Mouse (Mus musculus) cerebellum, adult 18-20 months (tissue): ENCODE data around the gene Coq9.
"Not testable (repeated sequence)": the region's sequence is repeated elsewhere in the genome, so short reads cannot be mapped to it uniquely, and the experiment has no call there.

Source experiments
- DNase-seq, 2 experiments: peaks; one replicate each; pipeline ENCODE4 v3.0.0; 2021

Gene Coq9

DNA sequence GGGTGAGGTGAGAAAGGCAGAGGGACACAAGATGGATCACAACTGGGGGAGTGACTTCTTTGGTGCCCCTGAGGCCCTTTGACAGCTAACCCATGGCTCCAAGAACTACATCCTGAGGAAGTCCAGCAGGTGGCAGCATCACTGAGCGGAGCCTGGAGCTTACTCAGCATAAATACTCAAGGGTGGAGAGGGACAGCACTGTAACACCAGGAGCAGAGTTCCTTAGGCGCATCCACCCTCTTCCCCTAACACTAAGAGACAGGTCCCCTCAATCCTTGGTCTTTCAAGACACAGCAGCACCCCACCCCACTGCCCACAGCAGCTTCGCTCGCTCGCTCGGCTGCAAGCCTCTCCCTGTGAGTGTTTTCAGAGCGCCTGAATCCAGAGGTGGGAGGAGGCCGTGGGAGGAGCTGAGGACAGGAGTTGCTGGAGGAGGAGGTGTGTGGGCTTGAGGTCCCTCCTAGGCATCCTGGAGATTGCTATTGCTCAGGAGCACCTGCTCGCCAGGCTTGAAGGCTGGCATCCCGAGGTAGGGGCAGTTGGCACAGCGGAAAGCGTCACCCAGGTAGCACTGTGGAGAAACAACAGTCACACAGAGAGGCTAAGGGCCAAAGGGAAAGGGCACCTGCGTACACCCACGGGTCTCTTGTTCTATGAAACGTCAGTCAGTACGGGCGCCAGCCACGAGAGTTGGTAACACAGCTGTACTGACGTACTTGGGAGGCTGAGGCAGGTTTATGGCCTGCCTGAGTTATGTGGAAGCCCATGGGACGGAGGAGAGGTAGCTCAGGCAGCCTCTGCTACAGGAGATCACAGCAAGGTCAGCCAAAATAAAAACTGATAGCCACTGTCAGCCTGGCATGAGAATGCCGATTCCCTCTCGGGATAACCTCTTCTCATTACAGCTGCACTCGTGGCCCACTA lies 15.2 kb upstream of the Coq9 start:
- peak; percentile 50 to 56 for DNase-seq

DNA sequence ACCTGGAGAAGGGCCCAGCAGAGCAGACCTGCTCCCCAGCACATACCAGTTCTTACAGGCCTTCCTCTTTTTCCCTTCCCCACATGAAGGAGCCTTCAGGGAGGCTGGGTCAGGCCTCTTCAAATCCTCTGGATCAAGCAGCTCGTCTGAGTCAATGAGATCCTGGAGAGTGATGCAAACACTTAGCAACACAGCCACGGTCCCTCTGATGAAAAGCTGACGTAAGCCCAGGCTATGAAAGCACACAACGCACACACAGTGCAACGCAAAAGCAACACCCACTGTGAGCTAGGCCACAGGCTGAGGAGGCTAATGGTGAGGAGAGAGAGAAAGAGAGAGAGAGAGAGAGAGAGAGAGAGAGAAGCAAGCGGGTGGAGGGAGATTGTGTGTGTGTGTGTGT lies 13.0 kb upstream of the Coq9 start:
- no peak for DNase-seq

DNA sequence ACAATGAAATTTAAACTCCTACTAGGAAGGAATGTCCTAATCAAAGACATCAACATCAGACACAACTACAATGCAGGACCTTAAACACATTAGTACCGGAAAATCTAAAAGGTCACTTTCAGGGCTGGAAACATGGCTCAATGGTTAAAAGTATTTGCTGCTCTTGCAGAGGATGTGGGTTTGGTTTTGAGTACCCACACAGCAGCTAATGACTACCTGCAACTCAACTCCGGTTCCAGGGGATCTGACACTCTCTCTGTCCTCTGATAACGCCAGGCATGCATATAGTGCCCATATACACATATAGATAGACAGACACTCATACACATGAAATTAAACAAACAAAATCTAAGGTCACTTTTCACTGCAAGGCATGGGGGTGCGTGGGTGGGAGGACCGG lies 11.9 kb upstream of the Coq9 start:
- no peak for DNase-seq

GRCm38 (mm10) chr8:94828284-94828683 lies 9.8 kb upstream of the Coq9 start:
- no peak for DNase-seq

GRCm38 (mm10) chr8:94833901-94834405 lies 4.2 kb upstream of the Coq9 start:
- DNase-seq: not testable (repeated sequence)

DNA sequence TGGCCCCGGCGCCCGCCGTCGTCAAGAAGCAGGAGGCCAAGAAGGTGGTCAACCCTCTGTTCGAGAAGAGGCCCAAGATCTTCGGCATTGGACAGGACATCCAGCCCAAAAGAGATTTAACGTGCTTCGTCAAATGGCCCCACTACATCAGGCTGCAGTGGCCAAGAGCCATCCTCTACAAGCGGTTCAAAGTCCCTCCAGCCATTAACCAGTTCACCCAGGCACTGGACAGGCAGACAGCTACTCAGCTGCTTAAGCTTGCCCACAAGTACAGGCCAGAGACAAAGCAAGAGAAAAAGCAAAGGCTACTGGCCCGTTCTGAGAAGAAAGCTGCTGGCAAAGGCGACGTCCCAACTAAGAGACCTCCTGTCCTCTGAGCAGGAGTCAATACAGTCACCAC lies 2.4 kb upstream of the Coq9 start:
- not testable (repeated sequence) for DNase-seq

DNA sequence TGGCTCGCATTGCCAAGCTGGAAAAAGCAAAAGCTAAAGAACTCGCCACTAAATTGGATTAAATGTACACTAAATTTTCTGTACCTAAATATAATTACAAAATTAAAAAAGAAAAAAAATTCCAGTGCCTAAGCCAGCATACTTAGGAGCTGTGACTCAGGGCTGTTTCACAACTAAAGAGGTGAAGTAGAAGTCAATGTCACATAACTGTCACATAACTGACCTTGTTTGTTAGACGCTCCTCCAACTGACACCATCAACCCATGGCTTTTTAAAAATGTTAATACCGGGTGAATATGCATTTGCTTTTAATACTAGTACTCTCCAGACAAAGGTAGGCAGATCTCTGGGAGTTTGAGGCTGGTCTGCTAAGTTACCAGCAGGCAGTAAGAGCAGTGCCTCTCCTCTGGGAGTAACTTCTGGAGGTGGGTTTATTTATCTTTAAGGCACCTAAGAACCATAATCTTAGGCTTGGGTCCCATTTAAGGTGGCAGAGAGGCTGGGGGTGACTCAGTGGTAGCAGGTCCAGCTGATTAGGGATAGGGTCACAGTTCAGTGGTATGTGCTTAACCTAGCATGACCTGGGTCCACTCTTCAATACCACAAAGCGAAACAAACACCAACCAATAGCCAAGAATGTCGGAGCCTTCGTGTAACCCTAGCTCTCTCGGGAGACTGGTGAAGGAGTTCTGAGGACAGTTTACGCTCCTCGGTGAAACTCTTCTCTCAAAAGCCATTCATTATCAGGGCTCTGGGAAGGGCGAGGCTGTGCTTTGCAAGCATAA lies 1.5 kb upstream of the Coq9 start:
- no peak for DNase-seq

DNA sequence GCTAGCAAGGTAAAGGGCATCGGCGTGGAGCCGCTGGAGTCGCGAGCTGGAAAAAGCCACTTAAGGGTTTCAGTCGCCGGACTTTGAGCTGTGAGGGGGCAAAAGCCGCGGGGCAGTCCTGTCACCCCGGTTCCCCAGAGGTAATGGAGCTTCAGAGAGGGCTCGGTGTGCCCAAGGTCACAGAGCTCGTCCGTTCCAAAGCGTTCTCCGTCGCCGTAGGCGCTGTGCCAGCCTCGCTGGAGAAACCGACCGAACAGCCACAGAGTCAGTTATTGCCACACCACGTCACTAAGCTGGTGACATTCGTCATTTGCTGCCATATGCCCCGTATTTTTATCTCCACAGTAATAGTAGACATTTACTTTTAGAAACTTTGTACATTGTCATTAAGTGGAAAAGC lies 479 bp downstream of the Coq9 start:
- peak; percentile 78 to 87 for DNase-seq

DNA sequence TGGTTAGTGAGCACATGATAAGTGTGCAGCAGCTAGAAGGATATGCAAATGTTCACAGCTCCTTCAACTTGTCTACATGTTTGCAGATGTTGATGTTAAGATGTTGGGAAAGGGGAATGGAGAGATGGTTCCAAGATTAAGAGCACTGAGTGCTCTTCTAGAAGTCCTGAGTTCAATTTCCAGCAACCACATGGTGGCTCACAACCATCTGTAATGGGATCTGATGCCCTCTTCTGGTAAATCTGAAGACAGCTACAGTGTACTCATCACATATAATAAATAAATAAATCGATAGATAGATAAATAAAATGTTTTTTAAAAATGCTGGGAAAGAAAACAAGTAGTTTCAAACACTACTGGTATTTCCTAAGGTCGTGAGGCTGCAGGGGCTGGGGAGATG lies 3.1 kb downstream of the Coq9 start:
- DNase-seq: no peak

- no peak for DNase-seq
Measured at GRCm38 (mm10) chr8:94850049-94850448, 11.9 kb downstream of the Coq9 start.

DNA sequence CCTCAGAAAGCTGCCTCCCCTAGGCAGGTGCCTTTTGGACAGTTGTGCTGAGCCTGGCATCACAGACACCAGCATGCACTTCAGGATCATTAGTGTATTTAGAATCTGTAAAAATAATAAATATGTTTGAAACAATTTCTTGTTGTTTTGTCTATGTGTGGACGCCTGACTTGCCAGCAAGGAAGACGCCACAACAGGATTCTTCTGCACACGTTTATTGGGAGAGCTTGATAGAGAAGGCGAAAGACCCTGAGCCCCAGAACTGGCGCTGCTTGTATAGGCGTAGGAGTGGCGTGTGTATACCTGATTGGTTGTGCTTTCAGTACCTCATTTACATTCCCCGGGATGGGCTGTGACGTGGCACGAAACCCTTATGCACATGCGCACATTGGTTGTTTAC lies 16.6 kb downstream of the Coq9 start:
- DNase-seq: not testable (repeated sequence)

GRCm38 (mm10) chr8:94857011-94857345 lies 18.9 kb downstream of the Coq9 start:
- no peak for DNase-seq

DNA sequence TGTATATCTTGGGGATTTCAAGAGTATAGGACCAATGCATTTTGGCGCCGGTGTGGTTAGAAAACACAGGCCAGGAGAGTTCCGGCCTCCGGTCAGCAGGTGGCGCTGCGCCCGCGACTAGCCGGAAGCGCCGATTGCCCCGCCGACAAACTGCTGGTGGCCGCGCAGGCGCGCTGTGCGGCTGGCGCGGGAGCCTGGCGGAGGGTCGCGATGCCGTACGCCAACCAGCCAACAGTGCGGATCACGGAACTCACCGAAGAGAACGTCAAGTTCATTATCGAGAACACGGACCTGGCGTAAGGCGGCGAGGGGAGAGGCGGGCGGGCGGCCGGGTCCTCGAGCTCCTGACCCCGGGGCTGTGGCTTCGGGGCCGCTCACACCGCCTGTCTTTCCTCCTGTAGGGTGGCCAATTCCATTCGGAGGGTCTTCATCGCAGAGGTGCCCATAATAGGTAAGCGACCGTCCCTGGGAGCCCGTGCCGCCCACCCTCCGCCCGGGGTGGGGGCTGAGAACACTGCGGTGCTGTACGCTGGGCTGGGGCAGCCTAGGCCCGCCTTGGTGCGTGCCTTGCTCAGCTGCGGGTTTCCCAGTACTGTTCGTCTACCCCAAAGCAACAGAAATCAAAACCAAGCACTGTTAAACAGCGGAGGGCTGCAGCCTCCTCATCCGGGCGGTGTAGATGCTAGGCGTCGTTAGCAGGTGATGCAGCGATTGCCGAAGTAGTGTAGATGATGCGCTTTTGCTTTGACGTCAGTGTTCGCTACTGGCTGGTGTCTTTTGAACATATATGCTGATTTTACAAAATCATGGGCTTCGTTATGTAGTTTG lies 19.4 kb downstream of the Coq9 start, which contains the start of gene Polr2c:
TSS of gene Polr2c (plus strand) at position 105 of the 828 bp plus-strand sequence.
- DNase-seq: peak; percentile 89 to 96

DNA sequence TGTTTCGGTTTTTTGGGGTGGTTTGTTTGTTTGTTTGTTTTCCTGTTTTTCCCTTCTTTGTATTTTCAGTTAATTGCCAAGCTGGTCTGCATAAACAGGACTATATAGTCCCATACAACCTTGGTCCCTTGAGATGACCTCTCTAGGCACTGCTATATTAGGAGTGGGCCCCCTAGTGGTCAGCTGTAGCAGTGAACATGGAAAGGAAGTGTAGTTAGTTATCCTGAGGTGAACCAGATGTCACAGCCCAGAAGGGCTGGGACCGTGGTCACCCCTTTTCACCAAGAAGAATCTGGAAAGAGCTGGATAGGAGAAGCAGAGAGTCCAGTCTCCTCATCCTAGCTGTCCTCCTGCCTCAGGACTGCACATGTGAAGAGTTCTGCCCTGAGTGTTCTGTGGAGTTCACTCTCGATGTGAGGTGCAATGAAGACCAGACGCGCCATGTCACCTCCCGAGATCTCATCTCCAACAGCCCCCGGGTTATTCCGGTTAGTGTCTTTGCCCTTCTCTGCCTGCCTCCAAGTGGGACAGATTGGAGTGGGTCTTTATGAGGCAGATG lies 23.3 kb downstream of the Coq9 start:
- DNase-seq: peak; percentile 55 to 66

DNA sequence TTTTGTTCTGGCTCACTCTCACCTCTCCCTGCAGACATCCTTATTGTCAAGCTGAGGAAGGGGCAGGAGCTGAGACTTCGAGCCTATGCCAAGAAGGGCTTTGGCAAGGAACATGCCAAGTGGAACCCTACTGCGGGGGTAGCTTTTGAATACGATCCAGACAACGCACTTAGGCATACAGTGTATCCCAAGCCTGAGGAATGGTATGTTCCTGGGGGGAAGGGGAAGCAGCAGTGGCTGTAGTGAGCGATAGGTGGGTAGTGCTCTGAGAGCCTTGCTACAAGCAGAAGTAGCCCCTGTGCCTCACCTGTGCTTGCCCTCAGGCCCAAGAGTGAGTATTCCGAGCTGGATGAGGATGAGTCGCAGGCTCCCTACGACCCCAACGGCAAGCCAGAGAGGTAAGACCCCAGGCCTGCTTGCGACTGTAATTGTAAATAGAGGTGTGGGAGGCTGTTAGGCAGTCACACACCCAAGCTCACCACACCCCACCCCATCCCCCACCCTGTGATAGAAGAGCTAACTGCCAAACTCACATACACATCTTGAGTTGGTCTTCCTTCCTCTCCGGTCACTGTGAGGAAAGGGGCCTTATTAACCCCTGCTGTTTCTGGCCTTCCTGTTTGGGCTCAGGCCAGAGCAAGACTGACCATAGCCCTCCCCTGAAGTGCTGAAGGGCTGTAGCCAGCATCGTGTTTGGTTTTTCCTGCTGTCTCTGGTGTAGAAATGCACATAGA lies 24.5 kb downstream of the Coq9 start:
- no peak for DNase-seq

GRCm38 (mm10) chr8:94863897-94864673 lies 26.0 kb downstream of the Coq9 start:
- no peak for DNase-seq

GRCm38 (mm10) chr8:94865292-94865691 lies 27.2 kb downstream of the Coq9 start:
- DNase-seq: no peak

- DNase-seq: no peak
Measured at GRCm38 (mm10) chr8:94866921-94867320, 28.8 kb downstream of the Coq9 start.

GRCm38 (mm10) chr8:94869146-94869545 lies 31.0 kb downstream of the Coq9 start:
- no peak for DNase-seq

DNA sequence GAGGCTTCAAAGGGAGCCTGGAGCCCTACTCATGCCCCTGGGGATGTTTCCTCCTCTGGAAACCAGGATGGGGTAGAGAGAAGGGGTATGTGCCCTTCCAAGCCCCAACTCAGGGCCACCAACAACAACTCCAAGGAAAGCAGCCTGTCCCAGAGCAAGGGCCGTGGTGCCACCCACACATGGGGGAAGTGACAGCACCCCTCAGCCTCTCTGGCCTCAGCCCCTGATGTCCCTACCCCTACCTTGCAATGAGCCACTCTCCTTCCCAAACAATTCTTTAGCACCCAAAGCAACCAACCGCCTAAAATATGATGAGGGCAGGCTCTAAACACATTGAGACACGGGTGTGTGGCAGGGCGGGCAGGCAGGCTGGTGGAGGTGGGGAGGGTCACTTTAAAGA lies 31.9 kb downstream of the Coq9 start:
- no peak for DNase-seq
